Mouse (Mus musculus) testis, adult 2 months (tissue): ENCODE data around the gene Zg16. TPM values are rescaled to one million over a fixed set of nuclear protein-coding genes. Genes with fewer than 3 reads are reported as not detected.

Experiments
- H3K27ac ChIP-seq: fragments of 200-500 bp; 2 replicates; pipeline ENCODE4 v1.5.1; 2012; ENCODE audit warnings: low read depth, low read length; ENCODE audit not compliant: control insufficient read depth, insufficient read depth
- H3K27me3 ChIP-seq: fragments of 200-500 bp; 2 replicates; pipeline ENCODE4 v1.6.1; 2012; ENCODE audit warnings: mild to moderate bottlenecking, low read length, moderate library complexity; ENCODE audit not compliant: control insufficient read depth, insufficient read depth
- H3K36me3 ChIP-seq: fragments of 200-500 bp; 2 replicates; pipeline ENCODE4 v1.6.1; 2012; ENCODE audit warnings: mild to moderate bottlenecking, low read length; ENCODE audit not compliant: control insufficient read depth, insufficient read depth
- H3K4me1 ChIP-seq: fragments of 200-500 bp; 2 replicates; pipeline ENCODE4 v1.6.1; 2012; ENCODE audit warnings: low read length; ENCODE audit not compliant: control insufficient read depth, insufficient read depth
- H3K4me3 ChIP-seq: fragments of 200-500 bp; 2 replicates; pipeline ENCODE4 v1.5.1; 2012; ENCODE audit warnings: low read depth, mild to moderate bottlenecking, low read length, moderate library complexity, mixed read lengths; ENCODE audit not compliant: control insufficient read depth
- CTCF ChIP-seq: fragments of 200-500 bp; IDR thresholded peaks from 2 replicates; pipeline ENCODE4 v1.5.1; 2012; ENCODE audit warnings: low read depth, mild to moderate bottlenecking, inconsistent platforms, low read length, moderate library complexity; ENCODE audit not compliant: control insufficient read depth, insufficient read depth, insufficient replicate concordance
- POLR2A ChIP-seq: fragments of 200-500 bp; IDR thresholded peaks from 2 replicates; pipeline ENCODE4 v1.6.1; 2012; ENCODE audit warnings: low read depth, mild to moderate bottlenecking, inconsistent platforms, low read length, moderate library complexity; ENCODE audit not compliant: control insufficient read depth
- polyA plus RNA-seq: library from polyadenylated mRNA; depleted of rRNA; stranded (reverse); fragments of >200 nt; gene quantifications from 2 replicates; pipeline ENCODE4 v1.2.3, GENCODE M21; 2012

Zg16 gene
- polyA plus RNA-seq, 1 experiment = 0.93 TPM

DNA sequence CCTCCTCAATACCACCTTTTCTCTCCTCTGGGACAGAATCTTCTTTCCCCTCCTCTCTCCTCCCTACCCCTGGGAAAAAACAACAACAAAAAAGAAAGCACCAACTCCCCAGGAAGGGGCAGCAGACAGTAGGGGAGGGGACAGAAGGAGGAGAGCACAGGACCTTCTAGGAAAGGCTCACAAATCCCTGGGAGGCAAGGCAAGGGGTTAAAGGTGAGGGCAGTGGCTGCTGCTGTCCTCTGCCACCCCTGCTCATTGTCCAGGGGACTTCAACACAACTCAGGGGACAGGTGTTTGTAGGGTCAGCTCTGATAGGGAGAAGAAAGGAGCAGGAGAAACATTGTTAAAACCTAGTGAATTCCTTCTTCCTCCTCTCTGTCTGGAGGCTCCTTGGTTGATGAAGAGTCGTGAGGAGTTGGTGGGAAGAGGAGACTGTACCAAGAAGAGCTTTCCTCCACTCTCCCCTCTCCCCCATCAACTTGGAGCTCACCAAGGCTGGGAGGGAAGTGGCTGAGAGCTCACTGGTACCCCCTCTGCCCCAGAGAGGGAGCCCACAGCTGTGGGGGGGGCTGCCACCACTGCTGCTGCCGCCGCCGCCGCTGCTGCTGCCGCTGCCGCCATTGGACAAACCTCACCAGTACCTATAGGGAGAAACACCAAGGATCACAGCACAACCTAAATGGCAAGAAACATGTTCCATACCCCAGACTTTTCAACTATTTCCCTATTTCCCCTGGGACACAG is 64.4 kb downstream of the Zg16 start:
- Histone ChIP-seq H3K27me3 (no peaks in the 10 kb centered on the region), H3K36me3 (no peaks in the 10 kb centered on the region), H3K4me1 (peaks cover 29% of the 10 kb centered on the region), H3K27ac (0 out of 2 replicates have a peak overlapping the region, but pooled peaks have one; percentile 10), H3K4me3 (no peak overlapping the region; the same call in 1 of the 2 replicates)
- TF ChIP-seq POLR2A = no peak
- no peak for TF ChIP-seq CTCF

DNA sequence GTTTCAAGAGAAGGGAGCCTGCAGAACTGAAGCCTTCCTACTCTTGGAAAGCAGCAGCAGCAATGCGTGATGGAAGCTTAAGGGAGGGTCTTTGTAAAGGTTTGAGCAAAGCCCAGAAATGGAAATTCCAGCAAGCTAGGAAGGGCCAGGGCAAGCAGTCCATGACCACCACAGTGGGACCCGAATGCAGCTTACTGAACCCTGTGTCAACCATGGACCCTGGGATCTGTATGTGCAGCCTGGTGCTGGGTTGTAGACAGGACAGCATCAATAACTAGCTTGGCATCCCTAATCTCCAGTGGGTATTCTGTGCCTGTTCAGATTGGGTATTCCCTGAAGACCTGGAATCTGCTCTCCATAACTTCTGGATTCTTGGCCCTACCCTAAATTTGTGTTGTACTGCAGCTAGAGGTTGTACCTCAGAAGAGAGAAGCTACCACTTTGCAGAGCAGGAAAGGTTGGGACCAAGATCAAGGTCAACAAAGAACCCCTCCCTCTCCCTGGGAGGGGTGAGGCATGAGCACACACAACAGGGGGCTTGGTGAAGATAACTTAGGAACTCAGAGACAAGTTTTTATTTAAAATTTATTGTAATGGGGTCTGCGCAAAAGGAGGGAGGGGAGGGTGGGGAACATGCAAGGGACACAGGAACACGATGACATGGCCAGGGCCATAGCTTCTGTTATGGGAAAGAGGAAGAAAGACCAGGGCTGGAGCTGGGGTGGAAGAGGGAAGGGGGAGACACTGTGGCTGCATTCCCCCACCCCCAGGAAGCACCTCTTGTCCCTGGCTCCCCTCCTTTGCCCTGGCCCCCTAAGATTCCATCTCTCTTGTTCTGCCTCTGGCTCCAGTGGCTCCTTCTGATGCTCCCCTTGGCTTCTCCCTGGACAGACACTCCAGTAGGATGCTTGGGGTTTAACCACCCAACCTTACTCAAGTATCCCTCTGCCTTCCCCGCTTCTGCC is 65.3 kb downstream of the Zg16 start:
- Histone ChIP-seq H3K27me3 (no peaks in the 10 kb centered on the region), H3K4me1 (peaks cover 26% of the 10 kb centered on the region), H3K27ac (peak overlapping the region; percentile 46), H3K4me3 (peak overlapping the region; percentile 70), H3K36me3 (no peaks in the 10 kb centered on the region)
- TF ChIP-seq POLR2A (no peak; the same call in 1 of the 2 replicates), CTCF (no peak)

DNA sequence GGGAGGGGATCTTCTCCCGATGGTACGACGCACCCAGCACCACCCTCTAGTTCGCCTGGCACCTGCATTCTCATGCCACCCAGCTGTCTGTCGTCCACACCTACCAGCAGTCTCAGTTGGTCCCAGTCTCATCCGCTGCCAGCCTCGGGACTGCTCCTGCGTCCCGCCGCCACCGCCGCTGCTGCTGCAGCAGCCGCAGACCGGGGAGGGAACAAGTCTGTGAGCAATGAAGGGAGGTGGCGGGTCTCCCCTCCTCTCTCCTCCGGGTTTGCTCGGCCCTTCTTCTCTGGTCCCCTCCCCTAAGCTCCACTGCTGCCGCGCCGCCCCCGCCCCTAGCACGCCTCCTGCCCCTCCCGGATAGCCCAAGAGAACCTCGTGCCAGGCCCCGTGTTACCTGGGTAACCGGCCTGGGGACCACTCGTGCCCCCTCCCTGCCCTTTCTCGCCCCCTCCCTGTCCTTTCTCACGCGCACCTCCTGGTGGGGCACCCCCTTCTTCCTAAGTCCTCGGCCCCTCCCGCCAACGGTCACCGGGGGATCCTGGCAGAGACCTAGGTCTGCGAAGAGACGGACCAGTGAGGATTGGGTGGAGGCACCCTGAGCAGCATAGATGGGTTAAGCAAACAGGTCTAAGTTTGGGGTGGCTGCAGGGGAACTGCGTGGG is 66.1 kb downstream of the Zg16 start, which contains the start of the genes Gm42742 and Prrt2:
Gene Gm42742 (minus strand): TSS at position 197 of the 662 bp plus-strand sequence.
Gene Prrt2 (minus strand): TSS at position 311 of the 662 bp plus-strand sequence.
- H3K4me3 ChIP-seq = peak within 1 kb of the TSS; percentile 75
- H3K27me3 ChIP-seq = no peaks in the 10 kb centered on the region
- H3K4me1 ChIP-seq = peaks cover 32% of the 10 kb centered on the region
- H3K27ac ChIP-seq = peak within 1 kb of the TSS; percentile 46
- TF ChIP-seq POLR2A (0 out of 2 replicates have a peak, but pooled peaks have one; percentile 11), CTCF (no peak)
- H3K36me3 ChIP-seq = no peaks in the 10 kb centered on the region

DNA sequence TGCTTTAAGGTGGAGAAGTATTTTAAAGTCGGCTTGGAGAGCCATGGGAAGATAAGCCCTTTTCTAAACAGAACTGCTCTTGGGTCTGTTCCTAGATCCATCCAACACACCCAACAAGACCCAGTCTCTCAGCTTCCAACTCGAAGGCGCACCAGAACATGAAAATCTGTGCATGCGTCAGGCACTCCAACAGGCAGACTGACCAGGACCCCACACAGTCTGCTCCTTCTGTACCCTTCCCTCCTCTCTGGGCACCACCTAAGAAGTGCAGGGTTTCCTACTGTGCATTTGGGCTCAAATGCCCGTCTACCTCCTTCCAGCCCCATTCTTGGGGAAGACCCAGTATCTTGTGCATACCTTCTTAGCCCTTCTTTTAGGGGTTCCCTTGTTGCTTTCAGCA is 66.6 kb downstream of the Zg16 start:
- TF ChIP-seq POLR2A = no peak
- H3K4me3 ChIP-seq = peak overlapping the region; percentile 75
- H3K27me3 ChIP-seq = no peaks in the 10 kb centered on the region
- H3K36me3 ChIP-seq = no peaks in the 10 kb centered on the region
- 0 out of 2 replicates have a peak overlapping the region, but pooled peaks have one; percentile 42 for H3K27ac ChIP-seq
- peaks cover 34% of the 10 kb centered on the region for H3K4me1 ChIP-seq

DNA sequence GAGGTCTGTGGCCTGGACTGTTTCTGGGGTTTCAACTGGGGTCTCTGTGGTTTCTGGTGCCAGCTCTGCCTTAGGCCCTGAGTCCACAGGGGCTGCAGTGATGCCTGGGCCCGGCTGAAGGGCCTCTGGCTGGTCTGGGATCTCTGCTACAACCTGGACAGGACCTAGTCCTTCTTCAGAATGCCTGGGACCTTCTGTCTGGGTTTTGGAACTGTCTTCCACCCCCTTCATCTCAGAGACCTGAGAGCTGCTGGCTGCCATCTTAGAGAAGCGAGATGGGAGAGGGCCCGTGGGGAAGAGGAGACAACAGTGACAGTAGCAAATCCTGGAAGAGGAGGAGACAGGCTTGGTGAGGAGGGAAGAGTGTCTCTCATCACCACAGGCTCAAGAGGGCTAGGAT is 67.1 kb downstream of the Zg16 start:
- peaks cover 29% of the 10 kb centered on the region for H3K4me1 ChIP-seq
- no peaks in the 10 kb centered on the region for H3K27me3 ChIP-seq
- TF ChIP-seq CTCF (no peak), POLR2A (no peak)
- 0 out of 2 replicates have a peak, but pooled peaks cover under 1% of the 10 kb centered on the region for H3K36me3 ChIP-seq
- no peak overlapping the region for H3K4me3 ChIP-seq
- no peak overlapping the region for H3K27ac ChIP-seq

DNA sequence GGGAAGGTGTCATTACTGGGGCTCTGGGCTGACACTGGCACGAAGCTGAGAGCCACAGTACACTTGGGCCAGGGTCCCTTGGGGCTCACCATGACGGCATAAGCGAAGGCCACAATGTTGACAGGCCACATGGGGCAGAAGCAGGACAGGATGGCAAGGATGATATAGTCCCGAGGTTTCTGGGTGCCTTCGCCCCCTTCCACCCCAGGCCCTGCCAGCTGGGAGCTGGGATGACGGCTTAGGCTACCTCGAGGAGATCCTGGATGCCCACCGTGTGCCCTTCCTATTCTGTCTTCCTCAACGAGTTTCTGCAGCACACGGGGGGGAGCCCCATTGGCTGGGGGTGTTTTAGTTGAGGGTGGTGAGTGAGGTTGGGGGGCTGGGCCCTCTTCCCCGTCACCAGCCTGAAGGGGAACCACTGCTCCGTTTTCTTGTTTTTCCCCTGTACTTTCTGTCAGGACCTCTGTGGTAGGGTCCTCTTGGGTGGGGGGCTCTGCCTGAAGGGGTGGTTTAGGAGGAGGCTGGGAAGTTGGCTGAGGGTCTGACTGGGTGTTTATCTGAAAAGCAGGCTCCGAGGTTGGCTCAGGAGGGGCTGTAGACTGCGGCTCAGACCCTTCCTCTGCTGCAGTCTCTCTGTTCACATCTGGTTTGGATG is 67.7 kb downstream of the Zg16 start:
- Histone ChIP-seq H3K4me3 (no peak overlapping the region), H3K4me1 (peaks cover 25% of the 10 kb centered on the region), H3K27ac (no peak overlapping the region), H3K36me3 (0 out of 2 replicates have a peak, but pooled peaks cover 1% of the 10 kb centered on the region), H3K27me3 (no peaks in the 10 kb centered on the region)
- TF ChIP-seq POLR2A = no peak
- no peak for TF ChIP-seq CTCF
